Mouse (Mus musculus): Measurements from ENCODE around the gene Atp5h.

GRCm38 (mm10) chr11:115450176-115450575 lies 30.4 kb upstream of the Atp5h start:
- no peak for TF ChIP-seq CTCF (IDR thresholded peaks at IDR 0.05; ENCODE audit: extremely low read depth, insufficient read depth, low read length)
- no peak for TF ChIP-seq POLR2A (IDR thresholded peaks at IDR 0.05; ENCODE audit: extremely low read depth, insufficient read depth, low read length)
